Mouse (Mus musculus): Measurements from ENCODE around the gene Ccdc124.

Ccdc124 gene

DNA sequence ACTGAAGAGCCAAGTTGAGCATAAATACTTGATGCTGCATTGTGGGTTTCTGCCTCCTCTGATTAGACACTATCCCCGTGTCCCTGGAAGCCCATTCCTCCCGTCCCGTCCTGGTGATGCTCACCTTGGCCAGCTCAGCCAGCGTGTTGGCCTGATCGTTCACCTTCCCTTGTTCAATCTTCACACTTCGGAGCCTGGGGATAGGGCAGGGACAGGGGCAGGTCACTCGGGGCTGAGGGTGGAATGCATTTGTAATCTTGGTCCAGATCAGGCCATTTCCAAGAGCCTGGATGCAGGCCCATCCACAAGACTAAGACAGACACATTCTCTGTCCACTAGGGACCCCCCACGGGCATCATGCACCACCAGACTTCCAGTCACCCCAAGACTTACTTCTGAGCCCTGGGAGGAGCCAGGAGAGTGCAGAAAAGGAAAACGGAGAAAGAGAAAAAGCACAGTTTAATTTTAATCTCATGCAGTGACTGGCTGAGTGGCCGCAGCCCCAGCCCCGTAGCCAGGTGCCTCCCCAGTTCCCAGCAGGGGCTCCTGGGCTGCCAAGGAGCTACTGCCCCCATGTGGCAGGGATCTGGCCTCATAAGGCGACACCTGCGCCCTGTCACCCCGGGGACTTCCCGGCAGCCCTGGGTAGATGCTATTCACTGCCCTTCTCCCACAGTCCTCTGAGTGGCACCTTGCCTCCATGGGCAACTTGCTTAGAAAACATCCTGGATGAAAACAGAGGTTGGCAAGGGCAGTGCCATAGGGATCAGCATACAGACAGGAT, 27.2 kb downstream of the Ccdc124 start:
- peak in 1 of 2 experiments; percentile 43 for DNase-seq (ENCODE audit: low spot score in 2 of 2)

DNA sequence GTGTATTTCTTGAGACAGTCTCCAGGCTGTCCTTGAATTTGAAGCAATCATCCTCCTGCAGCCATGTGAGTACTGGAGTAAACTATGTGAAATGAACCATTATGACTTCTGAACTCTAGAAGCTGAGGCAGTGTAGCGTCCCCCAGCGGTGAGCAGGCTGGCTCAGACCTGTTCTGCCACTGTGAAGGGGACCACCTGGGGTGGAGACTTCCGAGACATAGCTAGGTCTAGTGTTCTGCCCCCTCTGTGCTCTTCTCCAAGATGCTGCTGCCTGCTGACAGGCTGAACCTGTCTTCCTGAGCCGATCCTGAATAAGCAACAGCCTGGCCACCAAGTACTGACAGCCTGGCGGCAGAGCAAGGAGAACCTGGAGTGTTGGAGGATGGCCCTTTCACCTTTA, 28.6 kb downstream of the Ccdc124 start:
- no peak for DNase-seq (ENCODE audit: low spot score in 2 of 2)

DNA sequence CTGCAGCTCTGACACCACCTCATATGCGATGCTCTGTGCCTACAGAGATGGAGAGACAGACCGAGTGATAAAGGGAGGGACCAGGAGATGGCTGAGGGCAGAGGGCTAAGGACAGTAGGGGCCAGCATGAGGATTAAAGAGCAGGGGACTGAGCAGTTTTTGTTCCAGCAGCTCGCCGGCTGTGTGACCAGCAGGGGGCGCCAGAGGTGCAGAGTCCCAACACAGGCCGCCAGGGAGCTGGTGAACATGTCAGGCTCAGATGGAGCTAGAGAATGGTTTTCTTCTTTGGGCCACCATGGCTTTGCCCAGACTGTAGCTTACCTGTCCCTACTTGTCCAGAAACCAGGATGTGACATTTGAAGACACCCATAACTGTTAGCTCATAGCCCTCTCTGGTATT, 29.2 kb downstream of the Ccdc124 start:
- peak; percentile 88 to 92 for DNase-seq (ENCODE audit: low spot score in 2 of 2)

DNA sequence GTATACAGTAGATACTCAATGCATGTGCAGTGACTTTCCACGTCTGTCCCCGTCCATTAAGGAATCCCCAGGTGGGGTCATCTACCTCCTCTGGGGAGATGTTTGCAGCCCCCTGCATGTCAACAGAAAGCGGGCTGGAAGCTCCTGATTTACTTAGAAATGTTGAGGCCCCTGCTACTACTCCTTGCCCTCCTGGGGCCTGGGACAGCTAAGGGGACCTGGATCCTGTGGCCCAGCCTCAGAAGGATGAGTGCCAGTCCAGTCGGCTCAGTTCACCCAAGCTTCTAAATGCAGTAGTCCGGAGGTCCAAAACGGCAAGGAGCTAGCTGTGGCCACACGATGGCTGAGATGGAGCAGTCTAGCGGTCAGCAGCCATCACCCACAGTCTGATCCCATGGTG, 29.8 kb downstream of the Ccdc124 start:
- DNase-seq (ENCODE audit: low spot score in 2 of 2): no peak

DNA sequence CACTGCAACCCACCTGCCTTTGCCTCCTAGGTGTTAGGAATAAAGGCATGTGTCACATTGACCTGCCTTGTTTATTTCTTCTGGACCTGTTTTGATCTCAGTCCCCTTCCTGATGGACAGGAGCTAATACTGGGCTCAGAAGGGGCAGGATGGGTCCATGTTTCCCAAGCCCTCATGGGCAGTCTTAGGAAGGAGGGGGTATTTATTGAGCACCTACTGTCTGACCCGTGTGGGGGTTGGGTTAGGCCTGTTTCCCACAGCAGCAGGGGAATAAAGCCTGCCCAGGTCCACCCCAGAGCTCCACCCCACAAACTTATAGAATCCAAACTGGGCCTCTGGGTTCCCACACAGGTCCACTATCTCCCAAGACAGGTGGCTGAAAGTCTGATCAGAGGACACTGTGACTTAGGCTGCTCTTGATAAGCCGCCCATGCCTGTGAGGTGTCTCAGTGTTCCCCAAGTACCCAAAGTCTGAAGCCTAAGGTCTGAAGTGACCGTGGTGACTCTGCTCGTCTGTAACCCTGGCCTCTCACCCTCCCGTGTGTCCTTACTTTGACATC, 30.4 kb downstream of the Ccdc124 start:
- DNase-seq (ENCODE audit: low spot score in 2 of 2): no peak

DNA sequence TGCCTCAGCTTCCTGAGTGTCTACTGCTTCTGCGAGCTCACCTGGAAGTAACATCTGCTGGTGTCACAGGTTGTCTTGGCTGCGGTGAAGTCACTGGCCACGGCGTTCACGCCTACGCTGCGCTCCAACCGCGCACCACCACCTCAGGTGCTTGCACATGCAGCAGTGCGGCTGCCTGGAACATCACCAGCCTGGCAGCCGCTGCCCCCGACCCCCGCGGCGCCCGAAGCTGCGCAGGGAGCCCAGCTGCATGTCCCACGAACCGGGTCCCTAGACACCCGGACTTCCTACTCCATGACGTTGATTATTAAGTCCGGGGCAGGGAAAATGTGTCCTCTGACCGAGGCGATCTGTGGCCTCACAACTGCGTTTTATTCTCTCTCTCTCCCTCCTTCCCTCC, 31.3 kb downstream of the Ccdc124 start:
- no peak for DNase-seq (ENCODE audit: low spot score in 2 of 2)

DNA sequence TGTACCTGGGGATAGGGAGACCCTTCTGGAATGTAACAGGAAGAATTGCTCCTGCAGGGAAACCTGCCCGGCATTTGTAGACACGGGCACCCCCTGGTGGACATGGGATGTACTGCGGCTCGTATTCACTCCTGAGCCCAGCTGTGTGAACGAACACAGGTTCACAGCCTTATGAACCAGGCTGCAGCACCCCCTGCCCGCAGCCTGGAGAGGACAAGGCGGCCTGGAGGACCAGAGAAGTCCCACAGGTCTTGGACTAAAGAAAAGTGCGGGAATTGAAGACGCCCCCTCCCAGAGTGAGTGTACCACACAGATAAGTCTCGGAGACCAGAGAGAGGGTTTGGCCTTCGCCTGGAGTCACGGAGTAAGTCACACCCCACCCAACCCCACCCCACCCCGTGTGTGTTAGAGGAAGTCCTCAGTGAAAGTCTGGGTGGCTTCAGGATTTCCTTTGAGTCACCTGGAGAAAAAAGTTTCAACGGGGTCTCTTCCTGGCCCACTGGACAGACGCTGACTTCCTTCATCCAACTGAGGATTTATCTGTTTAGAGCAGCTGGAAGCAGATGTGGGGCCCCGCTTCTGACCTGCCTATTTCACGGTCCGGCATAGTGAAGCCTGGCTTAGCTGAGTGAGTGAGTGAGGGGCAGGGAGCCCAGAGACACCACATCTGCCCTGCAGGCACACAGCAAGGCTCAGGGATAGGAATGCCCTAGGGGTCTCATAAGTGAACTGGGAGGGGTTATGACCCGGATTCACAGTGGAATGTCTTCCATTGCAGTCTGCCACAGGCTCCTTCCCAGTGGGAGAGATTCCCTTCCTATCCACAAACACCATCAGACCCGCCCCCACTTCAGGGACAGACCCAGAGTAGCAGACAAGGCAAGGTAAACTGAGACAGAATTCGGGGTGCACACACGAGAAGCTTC, 32.3 kb downstream of the Ccdc124 start:
- peak; percentile 79 to 87 for DNase-seq (ENCODE audit: low spot score in 2 of 2)

DNA sequence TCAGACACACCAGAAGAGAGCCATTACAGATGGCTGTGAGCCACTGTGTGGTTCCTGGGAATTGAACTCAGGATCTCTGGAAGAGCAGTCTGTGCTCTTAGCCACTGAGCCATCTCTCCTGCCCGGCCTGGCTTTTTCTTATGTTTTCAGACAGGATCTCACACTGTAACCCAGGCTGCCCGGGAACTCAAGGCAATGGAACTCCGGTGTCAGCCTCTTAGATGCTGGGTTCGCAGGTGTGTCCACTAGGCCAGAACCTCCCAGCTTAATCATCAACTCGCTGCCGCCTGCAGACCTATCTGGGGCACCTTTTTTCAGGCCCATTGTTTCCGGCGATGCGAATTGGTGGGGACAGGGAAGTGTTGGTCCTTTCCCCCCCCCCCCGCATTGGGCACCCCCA, 33.1 kb downstream of the Ccdc124 start:
- no peak for DNase-seq (ENCODE audit: low spot score in 2 of 2)

DNA sequence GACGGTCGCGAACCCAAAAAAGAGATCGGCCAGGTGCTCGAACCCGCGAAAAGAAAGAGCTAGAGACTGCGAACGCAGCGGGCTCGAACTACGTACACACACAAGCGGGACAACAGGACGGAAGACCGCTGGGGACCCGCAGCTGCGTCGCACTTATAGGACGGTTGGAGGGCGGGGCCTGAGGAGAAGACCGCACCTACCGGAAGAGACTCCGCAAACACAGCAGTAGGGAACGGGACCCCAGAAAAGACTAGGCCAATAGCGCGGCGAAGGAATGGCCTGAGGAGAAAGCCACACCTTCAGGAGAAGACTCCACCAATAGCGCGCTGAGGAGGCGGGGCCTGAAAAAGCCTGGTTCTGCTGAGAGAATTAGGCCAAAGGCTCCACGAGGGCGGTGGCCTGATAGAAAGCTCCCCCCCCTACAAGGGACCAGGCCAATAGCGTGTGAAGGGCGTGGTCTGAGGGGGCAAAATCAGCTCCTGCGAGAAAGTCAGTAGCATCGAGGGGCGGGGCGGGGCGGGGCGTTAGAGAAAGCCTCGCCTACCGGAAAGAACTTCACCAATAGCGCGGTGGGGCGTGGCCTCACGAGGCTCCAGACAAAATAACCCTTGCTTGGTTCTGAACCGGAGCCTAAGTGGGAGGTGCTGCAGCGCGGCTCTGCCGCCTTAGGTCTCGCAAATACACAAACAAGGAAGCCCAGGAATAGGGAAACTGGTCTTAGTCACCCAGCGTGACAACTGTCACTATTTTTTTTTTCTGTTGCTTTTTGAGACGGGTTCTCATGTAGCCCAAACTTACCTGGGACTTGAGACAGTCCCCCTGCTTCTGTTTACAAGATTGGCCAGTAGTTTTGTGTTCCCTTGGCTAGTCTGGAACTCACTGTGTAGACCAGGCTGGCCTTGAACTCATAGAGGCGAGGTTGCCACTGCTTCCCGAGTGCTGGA, 34.1 kb downstream of the Ccdc124 start, which contains the start of gene Arrdc2:
Arrdc2 (minus strand) TSS at position 313 of the 944 bp plus-strand sequence.
- DNase-seq (ENCODE audit: low spot score in 2 of 2): peak; percentile 99

DNA sequence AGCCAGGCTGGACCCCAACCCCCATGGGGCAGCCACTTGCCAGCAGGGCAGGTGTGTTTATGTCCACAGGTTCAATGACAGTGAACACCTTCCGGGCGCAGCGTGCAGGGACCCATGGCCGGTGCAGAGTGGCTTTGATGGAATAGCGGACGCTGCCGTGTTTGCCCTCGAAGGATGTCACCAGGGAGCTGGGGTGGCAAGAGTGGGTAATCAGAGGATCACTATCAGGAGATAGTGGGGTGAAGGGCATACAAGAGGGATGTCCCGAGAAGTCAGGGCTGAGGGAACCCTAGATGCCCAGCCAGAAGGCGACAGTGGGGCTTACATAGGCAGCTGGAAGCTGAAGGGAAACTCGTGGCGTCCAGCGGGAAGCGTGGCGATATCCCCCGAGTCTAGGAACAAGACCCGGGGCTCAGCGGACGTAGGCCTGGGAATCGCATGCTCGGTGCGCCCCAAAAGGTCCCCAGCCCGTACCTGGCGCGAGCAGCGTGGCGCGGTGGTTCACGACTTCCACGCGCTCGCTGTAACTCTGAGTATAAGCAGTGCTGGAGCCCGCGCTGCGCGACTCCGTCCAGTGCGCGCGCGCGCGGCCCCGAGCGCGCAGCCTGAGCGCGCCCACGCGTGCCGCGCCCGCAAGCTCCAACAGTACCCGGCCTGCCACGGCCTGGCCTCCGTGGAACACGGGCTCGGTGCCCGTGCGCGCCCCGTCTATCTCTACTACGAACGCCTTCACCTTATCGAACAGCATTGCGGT, 34.9 kb downstream of the Ccdc124 start:
- peak in 1 of 2 experiments; percentile 13 for DNase-seq (ENCODE audit: low spot score in 2 of 2)

DNA sequence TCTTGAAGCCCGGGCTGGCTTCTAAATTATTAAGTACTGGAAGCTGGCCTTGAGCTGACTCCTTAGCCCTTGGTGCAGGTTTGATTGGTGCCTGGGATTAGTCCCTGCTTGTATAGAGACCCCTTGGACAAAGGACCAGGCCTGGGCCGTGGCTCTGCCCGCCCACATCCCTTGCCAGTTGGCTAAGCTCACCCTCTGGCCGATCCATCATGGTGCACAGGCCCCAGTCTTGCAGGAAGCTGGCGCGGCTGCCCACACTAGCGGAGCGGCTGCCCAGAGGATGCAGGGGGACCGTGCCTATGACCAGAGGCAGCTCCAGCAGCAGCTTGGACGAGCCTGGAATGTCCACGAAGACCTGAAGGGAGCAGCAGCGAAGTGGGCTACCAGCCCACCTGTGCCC, 37.1 kb downstream of the Ccdc124 start:
- no peak for DNase-seq (ENCODE audit: low spot score in 2 of 2)

DNA sequence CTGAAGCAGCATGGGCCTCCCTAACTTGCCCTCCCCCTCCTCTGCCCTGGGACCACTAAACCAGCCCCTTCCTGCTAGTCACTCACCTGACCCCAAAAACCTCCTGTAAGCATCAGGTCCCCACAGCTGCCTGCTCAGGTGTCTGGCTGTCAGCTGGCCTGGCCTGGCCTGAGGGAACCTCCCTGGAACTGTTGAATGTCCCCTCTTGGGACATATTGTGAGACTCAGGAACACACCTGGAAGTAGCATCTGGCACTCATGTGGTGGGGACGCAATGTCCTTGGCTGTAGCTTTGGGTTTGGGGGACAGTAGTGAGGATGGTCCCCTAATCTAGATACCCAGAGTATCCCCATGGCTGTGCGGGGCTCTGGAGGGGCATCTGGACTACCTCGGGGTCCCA, 39.7 kb downstream of the Ccdc124 start:
- DNase-seq (ENCODE audit: low spot score in 2 of 2): no peak

DNA sequence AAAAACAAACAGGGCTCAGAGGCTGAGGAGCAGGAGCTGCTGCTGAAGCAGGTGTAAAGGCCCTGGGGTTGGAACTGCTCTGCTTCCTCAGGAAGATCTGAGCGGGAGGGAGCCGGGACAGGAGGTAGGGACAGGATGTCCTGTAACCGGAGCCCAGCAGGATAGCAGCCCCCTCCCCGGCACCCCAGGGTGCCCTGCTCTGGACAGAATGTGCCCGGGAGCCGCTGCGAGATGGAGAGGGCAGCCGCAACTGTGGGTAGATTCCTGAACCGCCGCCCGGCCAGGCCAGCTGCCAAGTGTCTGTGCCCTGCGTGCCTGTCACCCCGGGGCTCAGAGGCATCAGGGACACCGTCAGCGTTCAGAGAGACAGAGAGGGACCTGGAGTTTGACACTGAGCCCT, 40.2 kb downstream of the Ccdc124 start:
- no peak for DNase-seq (ENCODE audit: low spot score in 2 of 2)

DNA sequence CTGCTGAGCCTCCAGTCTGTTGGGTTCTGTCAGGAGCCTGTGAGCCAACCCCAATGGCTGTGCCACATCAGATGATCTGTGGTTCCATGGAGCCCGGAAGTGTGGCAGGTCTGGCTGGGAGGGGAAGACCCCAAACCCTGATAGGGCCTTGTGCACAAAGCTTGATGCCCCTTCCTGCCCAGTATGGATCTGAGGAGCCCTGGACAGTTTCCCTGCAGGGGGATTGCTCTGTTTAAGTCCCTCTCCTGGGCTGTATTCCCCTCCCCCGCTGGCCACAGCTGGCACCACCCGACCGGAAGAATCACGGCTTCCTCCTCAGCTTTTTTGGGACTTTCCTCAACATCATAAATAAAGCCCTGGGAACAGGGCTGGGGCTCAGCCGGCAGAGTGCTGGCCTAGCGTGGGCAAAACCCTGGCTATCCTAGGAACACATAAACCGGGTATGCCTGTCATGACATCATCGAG, 40.7 kb downstream of the Ccdc124 start:
- DNase-seq (ENCODE audit: low spot score in 2 of 2): peak in 1 of 2 experiments; percentile 35

DNA sequence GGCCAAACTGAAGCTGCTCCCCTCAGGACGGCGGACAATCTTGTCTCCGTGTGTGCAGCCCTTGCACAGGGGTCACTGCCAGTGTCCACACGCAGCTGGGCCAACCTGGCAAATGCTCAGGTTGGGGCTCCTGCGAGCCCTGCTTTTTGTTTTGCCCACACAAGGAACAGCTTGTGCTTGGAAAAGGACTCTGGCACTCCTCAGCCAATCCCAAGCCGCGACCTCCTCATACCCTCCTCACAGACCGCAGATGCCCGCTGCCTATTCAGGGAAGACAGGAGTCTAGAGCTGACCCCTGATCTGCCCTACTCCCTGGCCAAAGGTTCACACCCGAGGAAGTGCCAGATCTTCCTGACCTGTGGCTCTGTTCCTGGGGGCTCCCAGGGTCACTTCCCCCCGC, 41.4 kb downstream of the Ccdc124 start:
- no peak for DNase-seq (ENCODE audit: low spot score in 2 of 2)

DNA sequence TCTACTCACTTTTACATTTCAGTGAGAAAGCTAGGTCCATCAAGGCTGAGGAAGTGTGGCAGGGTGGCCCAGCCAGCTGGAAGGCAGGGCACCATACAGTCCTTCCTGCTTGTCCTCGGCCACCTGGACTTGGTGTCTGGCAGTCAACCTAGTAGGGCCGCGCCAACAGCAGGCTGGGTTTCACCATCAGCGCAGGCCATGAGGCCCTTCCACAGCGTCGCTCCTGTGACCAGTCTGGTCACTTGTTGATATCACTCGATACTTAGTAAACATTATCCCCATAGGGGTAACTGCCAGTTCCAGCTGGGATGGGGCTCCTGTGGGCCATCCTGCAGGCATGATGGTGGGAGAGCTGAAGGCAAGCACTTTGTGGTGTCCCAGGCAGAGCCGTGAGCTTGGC, 42.2 kb downstream of the Ccdc124 start:
- no peak for DNase-seq (ENCODE audit: low spot score in 2 of 2)

DNA sequence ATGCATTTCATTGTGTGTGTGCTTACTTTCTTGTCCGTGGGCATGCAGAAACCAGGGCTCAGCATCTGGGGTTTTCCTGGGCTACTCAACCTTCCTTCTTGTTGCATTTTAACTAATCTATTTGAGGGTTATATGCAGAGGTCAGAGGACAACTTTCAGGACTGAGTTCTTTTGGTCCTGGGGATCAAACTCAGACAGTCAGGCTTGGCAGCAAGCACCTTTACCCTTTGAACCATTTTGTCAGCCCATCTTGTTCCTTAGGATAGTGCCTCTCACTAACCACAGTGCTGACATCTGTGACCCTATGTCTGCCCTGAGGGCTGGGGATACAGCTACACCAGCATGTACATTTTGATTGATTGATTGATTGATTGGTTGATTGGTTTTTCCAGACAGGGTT, 45.9 kb downstream of the Ccdc124 start:
- DNase-seq (ENCODE audit: low spot score in 2 of 2): no peak

DNA sequence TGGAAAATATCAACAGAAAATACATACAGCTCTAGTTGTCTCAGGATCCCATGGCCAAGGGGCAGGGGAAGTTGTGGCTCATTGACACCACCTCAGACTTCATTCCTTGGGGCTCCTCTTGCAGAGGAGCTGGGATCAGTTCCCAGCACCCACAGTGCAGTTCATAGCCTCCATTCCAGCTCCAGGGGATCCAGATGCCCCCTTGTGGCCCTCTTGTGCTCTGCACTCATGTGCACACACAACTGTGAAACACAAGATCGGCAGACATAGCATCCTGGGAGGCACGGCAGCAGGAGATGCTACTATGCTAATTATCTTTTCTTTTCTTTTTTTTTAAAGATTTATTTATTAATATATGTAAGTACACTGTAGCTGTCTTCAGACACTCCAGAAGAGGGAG, 46.7 kb downstream of the Ccdc124 start:
- no peak for DNase-seq (ENCODE audit: low spot score in 2 of 2)

DNA sequence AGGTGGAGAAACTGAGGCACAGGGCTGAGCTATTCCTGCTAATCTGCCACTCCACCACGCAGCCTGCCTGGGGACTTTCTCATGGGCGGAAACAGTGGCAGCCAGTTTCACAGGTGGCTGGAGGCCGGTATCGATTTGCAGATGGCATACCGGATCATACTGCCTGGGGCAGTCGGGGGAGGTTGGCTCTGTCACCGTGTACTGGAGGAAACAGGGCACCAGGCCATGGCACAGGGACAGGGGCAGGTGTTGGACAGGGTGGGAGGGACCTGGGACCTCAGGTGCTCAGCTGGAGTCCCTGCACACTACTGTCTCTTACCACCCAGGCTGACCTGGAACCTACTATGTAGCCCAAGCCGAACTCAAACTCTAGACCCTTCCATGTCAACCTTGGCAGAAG, 47.9 kb downstream of the Ccdc124 start:
- no peak for DNase-seq (ENCODE audit: low spot score in 2 of 2)

DNA sequence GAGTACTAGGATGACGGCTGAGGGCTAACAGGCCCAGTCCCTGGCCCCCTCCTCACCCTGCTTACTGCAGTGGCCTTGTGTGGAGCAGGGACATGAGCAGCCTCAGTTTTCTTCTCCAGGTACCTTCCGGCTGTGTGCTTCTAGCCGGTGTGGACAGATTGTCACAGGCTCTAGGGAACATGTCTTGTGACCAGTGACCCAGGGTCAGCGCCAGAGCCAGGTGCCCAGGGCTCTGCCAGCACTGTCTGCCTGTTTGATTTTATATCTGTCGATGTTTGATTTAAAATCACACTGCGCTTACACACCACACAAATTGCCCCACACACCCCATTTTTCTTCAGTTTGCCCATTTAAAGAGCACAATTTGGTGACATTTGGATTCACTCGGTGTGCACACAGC, 49.9 kb downstream of the Ccdc124 start:
- DNase-seq (ENCODE audit: low spot score in 2 of 2): no peak
